Mouse (Mus musculus) cortical plate, adult 2 months (tissue): Measurements from ENCODE around the gene Tiam2.

Source experiments
- CTCF ChIP-seq: fragments of 200-500 bp; IDR thresholded peaks from 2 replicates; pipeline ENCODE4 v1.5.1; 2011; ENCODE audit warnings: mild to moderate bottlenecking, control low read depth, low read length; ENCODE audit not compliant: insufficient read depth; ENCODE audit errors: extremely low read depth
- POLR2A ChIP-seq: fragments of 200-500 bp; IDR thresholded peaks from 2 replicates; pipeline ENCODE4 v1.6.1; 2011; ENCODE audit warnings: mild to moderate bottlenecking, low read length, control low read depth; ENCODE audit not compliant: insufficient read depth; ENCODE audit errors: extremely low read depth

- TF ChIP-seq CTCF (no peak), POLR2A (no peak)
Observed at GRCm38 (mm10) chr17:3419368-3419928, 93.1 kb downstream of the Tiam2 start.
